25 mouse cellular contexts compared by ENCODE assay signal in the genomic region with DNA sequence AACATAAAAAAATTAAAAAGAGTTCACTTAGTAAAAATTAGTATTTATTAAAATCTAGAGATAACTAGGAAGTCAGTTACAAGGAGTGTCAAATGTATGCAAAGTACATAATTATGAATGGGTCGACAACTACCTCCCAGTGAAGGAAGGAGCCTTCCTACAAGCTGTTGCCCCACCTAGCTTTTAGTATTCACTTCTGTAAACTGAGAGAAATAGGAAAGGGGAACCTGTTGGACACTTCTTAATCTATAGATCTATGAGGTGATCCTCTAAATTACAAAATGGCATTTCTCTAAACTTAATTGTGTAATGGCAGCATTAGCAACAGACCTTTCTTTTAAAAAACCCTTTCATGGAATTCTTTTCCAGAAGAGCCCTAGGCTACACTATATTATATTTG. TPM values are rescaled to one million over a fixed set of nuclear protein-coding genes. Genes with fewer than 3 reads are reported as not detected.
DNase-seq lines count a peak whose midpoint lies in the region; ATAC-seq and TF ChIP-seq lines count a peak whose summit lies in the region.
"Had no signal": no experiment of that assay in that cellular context is flagged by ENCODE, and none has a peak within 500 bp of the region (broad histone marks: within the 10 kb centered on the region; RNA-seq: fewer than 3 reads in every experiment).

No protein-coding gene starts in this region.

- DNase-seq in MEL (ENCODE audit: low read depth, low spot score), result peak; percentile 55
- no peak for DNase-seq in spleen, adult 12 weeks (ENCODE audit: low spot score)
- DNase-seq in ovary, adult 18-20 months (ENCODE audit: low spot score), result no peak
- no peak for DNase-seq in liver, embryonic 11.5 days (ENCODE audit: low spot score)
- DNase-seq: adrenal gland, adult 8-10 months; adrenal gland, postnatal 14 days; adrenal gland, postnatal 36 days; B cell, adult 2 months; cerebellum, adult 11-12 months; cerebellum, adult 2 months; cerebellum, adult 9-10 months; cerebellum, postnatal 10 days; cerebellum, postnatal 25 days; forebrain, postnatal 0 days had no signal

- H3K4me2 ChIP-seq in liver, embryonic 11.5 days, result no peak overlapping the region
- H3K4me2 ChIP-seq: embryonic facial prominence, embryonic 12.5 days; forebrain, embryonic 13.5 days; forebrain, embryonic 15.5 days had no signal

- no peaks in the 10 kb centered on the region for H3K27me3 ChIP-seq in MEL (ENCODE audit: control insufficient read depth in 1 of 2, insufficient read depth in 2 of 2, low read length in 2 of 2)
- no peaks in the 10 kb centered on the region for H3K27me3 ChIP-seq in liver, embryonic 11.5 days (replicated peaks; ENCODE audit: control insufficient read depth, insufficient read depth, low read length)
- H3K27me3 ChIP-seq: CH12.LX; embryonic facial prominence, embryonic 12.5 days; forebrain, embryonic 13.5 days; forebrain, embryonic 15.5 days; Patski had no signal

- ATAC-seq in granulocyte monocyte progenitor cell, adult 5-6 weeks (replicated peaks; ENCODE audit: poor library complexity, severe bottlenecking), result peak; percentile 73
- ATAC-seq in megakaryocyte progenitor cell, adult 5-6 weeks (replicated peaks; ENCODE audit: poor library complexity), result peak; percentile 44; the same call in 1 of the 2 replicates
- ATAC-seq in liver, embryonic 11.5 days (replicated peaks; ENCODE audit: low FRiP score), result no peak
- ATAC-seq: activated CD4-positive, CD25-positive, alpha-beta regulatory T cell, adult 4 months; CD4-positive, CD25-positive, alpha-beta regulatory T cell, adult 4 months; forebrain, embryonic 13.5 days; forebrain, embryonic 15.5 days; forebrain, postnatal 0 days; Patski had no signal

- no peak for TF ChIP-seq CTCF in MEL (IDR thresholded peaks at IDR 0.05 in 2 of 3, conservative IDR thresholded peaks at IDR 0.05 in 1 of 3; ENCODE audit: control insufficient read depth in 1 of 3, insufficient read depth in 1 of 3, low read depth in 2 of 3, low read length in 3 of 3, poor library complexity in 1 of 3, severe bottlenecking in 1 of 3)

- no peak for TF ChIP-seq RAD21 in MEL (IDR thresholded peaks at IDR 0.05; ENCODE audit: low read depth, low read length)

- H3K9me3 ChIP-seq in MEL (replicated peaks; ENCODE audit: insufficient read depth, low read length), result no peaks in the 10 kb centered on the region
- H3K9me3 ChIP-seq in liver, embryonic 11.5 days (ENCODE audit: control insufficient read depth, low read length), result no peaks in the 10 kb centered on the region
- H3K9me3 ChIP-seq: embryonic facial prominence, embryonic 10.5 days; embryonic facial prominence, embryonic 12.5 days; forebrain, embryonic 13.5 days; forebrain, embryonic 15.5 days; G1E had no signal

- no peaks in the 10 kb centered on the region for H3K79me2 ChIP-seq in MEL (ENCODE audit: control insufficient read depth, insufficient read depth, low read length, poor library complexity)

- TF ChIP-seq POLR2A in MEL (IDR thresholded peaks at IDR 0.05; ENCODE audit: control insufficient read depth in 1 of 2, insufficient read depth in 1 of 2, low read depth in 1 of 2, low read length in 2 of 2, poor library complexity in 1 of 2), result no peak

- TF ChIP-seq EP300 in MEL (IDR thresholded peaks at IDR 0.05; ENCODE audit: low read depth in 1 of 2, low read length in 2 of 2), result 0 out of 4 replicates have a peak, but pooled peaks of 1 of the 2 experiments have one; percentile 9

- H3K4me3 ChIP-seq in MEL (ENCODE audit: control insufficient read depth in 1 of 2, insufficient read depth in 1 of 2, low read depth in 2 of 2, low read length in 2 of 2), result no peak overlapping the region
- no peak overlapping the region for H3K4me3 ChIP-seq in liver, embryonic 11.5 days (ENCODE audit: low read depth, low read length)
- H3K4me3 ChIP-seq: embryonic facial prominence, embryonic 10.5 days; embryonic facial prominence, embryonic 12.5 days; forebrain, embryonic 13.5 days; forebrain, embryonic 15.5 days had no signal

- no peak overlapping the region for H3K27ac ChIP-seq in MEL (ENCODE audit: control insufficient read depth, low read depth, low read length)
- H3K27ac ChIP-seq in liver, embryonic 11.5 days (ENCODE audit: low read depth, low read length), result no peak overlapping the region
- H3K27ac ChIP-seq: embryonic facial prominence, embryonic 10.5 days; embryonic facial prominence, embryonic 12.5 days; forebrain, embryonic 13.5 days; forebrain, embryonic 15.5 days had no signal

- H3K4me1 ChIP-seq in MEL (ENCODE audit: control insufficient read depth in 1 of 2, insufficient read depth in 2 of 2, low read length in 2 of 2), result peaks cover 5 to 7% of the 10 kb centered on the region in 2 experiments
- H3K4me1 ChIP-seq in liver, embryonic 11.5 days (replicated peaks; ENCODE audit: control insufficient read depth, insufficient read depth, low read length), result no peaks in the 10 kb centered on the region; the same call in 1 of the 2 replicates
- H3K4me1 ChIP-seq: embryonic facial prominence, embryonic 10.5 days; embryonic facial prominence, embryonic 12.5 days; forebrain, embryonic 13.5 days; forebrain, embryonic 15.5 days had no signal

- no peak overlapping the region for H3K9ac ChIP-seq in MEL (ENCODE audit: control insufficient read depth, low read depth, low read length, poor library complexity, severe bottlenecking)
- no peak overlapping the region for H3K9ac ChIP-seq in liver, embryonic 11.5 days (ENCODE audit: low read depth, low read length)
- H3K9ac ChIP-seq: embryonic facial prominence, embryonic 12.5 days; forebrain, embryonic 13.5 days; forebrain, embryonic 15.5 days; forebrain, postnatal 0 days had no signal

- 72% methylated on average over 1 of the region's 1 CpGs for WGBS in liver, embryonic 11.5 days

- H3K36me3 ChIP-seq in MEL (ENCODE audit: control insufficient read depth in 1 of 2, insufficient read depth in 2 of 2, low read length in 2 of 2), result peaks cover 1 to 17% of the 10 kb centered on the region in 2 experiments; a peak in 3 of 4 replicates
- H3K36me3 ChIP-seq in liver, embryonic 11.5 days (ENCODE audit: control insufficient read depth, insufficient read depth, low read length), result peaks cover 8% of the 10 kb centered on the region; the same call in 1 of the 2 replicates

TF ChIP-seq in MEL, 35 proteins besides CTCF, POLR2A, EP300 and RAD21:
- TF ChIP-seq TCF12 (IDR thresholded peaks at IDR 0.05; ENCODE audit: low read depth, low read length), result no peak
- TF ChIP-seq GATA1 (IDR thresholded peaks at IDR 0.05; ENCODE audit: low read depth, low read length), result 0 out of 2 replicates have a peak, but pooled peaks have one; percentile 19

RNA-seq across cellular contexts. Expression of a gene that starts 51.3 kb away (rescaled TPM):
- total RNA-seq in MEL (2012; rRNA removed), result 120 and 128 TPM in 2 replicates
- 100 to 1,000 TPM; 214 to 299 TPM for polyA plus RNA-seq in MEL (2012; ENCODE audit: insufficient read depth in 1 of 2, insufficient read length in 2 of 2, low read depth in 1 of 2, low replicate concordance in 2 of 2, missing spikeins in 1 of 2)
- total RNA-seq in granulocyte monocyte progenitor cell, adult 5-6 weeks (2014; fragmentation: Nextera tagmentation), result 121 and 126 TPM in 2 replicates
- 149 and 178 TPM in 2 replicates for total RNA-seq in granulocyte monocyte progenitor cell, adult 5-6 weeks (2017)
- total RNA-seq in megakaryocyte progenitor cell, adult 5-6 weeks (2015), result 89.6 and 94.3 TPM in 2 replicates
- total RNA-seq in megakaryocyte progenitor cell, adult 5-6 weeks (2017), result 167 and 179 TPM in 2 replicates
- polyA plus RNA-seq in liver, embryonic 11.5 days (2014; fragmentation: Nextera tagmentation; extraction: Ambion mirVana), result 147 and 157 TPM in 2 replicates
